Mouse (Mus musculus) cerebral cortex, adult 2 months (tissue): Measurements from ENCODE around the gene Rph3al.

Experiments
- WGBS: fragments of 180-500 bp; shearing (Covaris S2); methylation state at CpG from one replicate; pipeline ENCODE4 v1.1.7; 2018; 5-methylcytosine and 5-hydroxymethylcytosine counted together

Rph3al gene

GRCm38 (mm10) chr11:75950459-75950858 lies 12.2 kb upstream of the Rph3al start:
- whole genome bisulfite sequencing, result 87% methylated on average over 3 of the region's 3 CpGs

GRCm38 (mm10) chr11:75948789-75949188 lies 10.6 kb upstream of the Rph3al start:
- 85% methylated on average over 3 of the region's 3 CpGs for WGBS

- 72% methylated on average over 5 of the region's 5 CpGs for WGBS
Observed at GRCm38 (mm10) chr11:75947223-75947622, 9.0 kb upstream of the Rph3al start.

- 55% methylated on average over 9 of the region's 9 CpGs for WGBS
Observed at GRCm38 (mm10) chr11:75945805-75946450, 7.7 kb upstream of the Rph3al start.

GRCm38 (mm10) chr11:75937370-75937871 lies 808 bp downstream of the Rph3al start:
- 57% methylated on average over 6 of the region's 6 CpGs for WGBS

- 61% methylated on average over 7 of the region's 7 CpGs for WGBS
Observed at GRCm38 (mm10) chr11:75935819-75936430, 2.3 kb downstream of the Rph3al start.

GRCm38 (mm10) chr11:75934425-75934824 lies 3.8 kb downstream of the Rph3al start:
- WGBS, result 66% methylated on average over 6 of the region's 6 CpGs

- WGBS, result 90% methylated on average over 5 of the region's 5 CpGs
Observed at GRCm38 (mm10) chr11:75933371-75933770, 4.9 kb downstream of the Rph3al start.

GRCm38 (mm10) chr11:75930911-75931678 lies 7.1 kb downstream of the Rph3al start:
- WGBS, result 76% methylated on average over 11 of the region's 11 CpGs

GRCm38 (mm10) chr11:75930208-75930607 lies 8.0 kb downstream of the Rph3al start:
- 72% methylated on average over 9 of the region's 9 CpGs for WGBS

GRCm38 (mm10) chr11:75927881-75928280 lies 10.3 kb downstream of the Rph3al start:
- 91% methylated on average over 2 of the region's 2 CpGs for WGBS

GRCm38 (mm10) chr11:75926431-75927312 lies 11.6 kb downstream of the Rph3al start:
- 70% methylated on average over 13 of the region's 13 CpGs for WGBS

- 82% methylated on average over 7 of the region's 7 CpGs for WGBS
Observed at GRCm38 (mm10) chr11:75925801-75926200, 12.4 kb downstream of the Rph3al start.

GRCm38 (mm10) chr11:75922741-75923140 lies 15.5 kb downstream of the Rph3al start:
- 84% methylated on average over 4 of the region's 4 CpGs for WGBS

GRCm38 (mm10) chr11:75919139-75919538 lies 19.1 kb downstream of the Rph3al start:
- WGBS, result 86% methylated on average over 6 of the region's 6 CpGs

- WGBS, result 72% methylated on average over 3 of the region's 3 CpGs
Observed at GRCm38 (mm10) chr11:75917340-75917739, 20.9 kb downstream of the Rph3al start.

GRCm38 (mm10) chr11:75913953-75914352 lies 24.3 kb downstream of the Rph3al start:
- whole genome bisulfite sequencing, result 62% methylated on average over 3 of the region's 3 CpGs

- 55% methylated on average over 10 of the region's 10 CpGs for WGBS
Observed at GRCm38 (mm10) chr11:75912944-75913657, 25.1 kb downstream of the Rph3al start.

- 100% methylated on average over 1 of the region's 1 CpGs for WGBS
Observed at GRCm38 (mm10) chr11:75911962-75912361, 26.3 kb downstream of the Rph3al start.

GRCm38 (mm10) chr11:75909702-75910429 lies 28.4 kb downstream of the Rph3al start:
- 74% methylated on average over 9 of the region's 9 CpGs for WGBS
